Mouse (Mus musculus) kidney, adult 2 months (tissue): Measurements from ENCODE around the gene C4bp. TPM values are rescaled to one million over a fixed set of nuclear protein-coding genes. Genes with fewer than 3 reads are reported as not detected.
A peak's percentile ranks its signal among the peaks of the same experiment; 100 is the strongest.

Source experiments
- DNase-seq: peaks from one replicate; pipeline ENCODE4 v3.0.0; 2021
- H3K27ac ChIP-seq: fragments of 200-500 bp; 2 replicates; pipeline ENCODE4 v1.5.1; 2012; ENCODE audit warnings: low read depth, low read length, control low read depth, inconsistent platforms; ENCODE audit not compliant: insufficient read depth
- H3K27me3 ChIP-seq: fragments of 200-500 bp; replicated peaks from 2 replicates; pipeline ENCODE4 v1.6.1; 2012; ENCODE audit warnings: mild to moderate bottlenecking, moderate library complexity, low read length, inconsistent platforms; ENCODE audit not compliant: control insufficient read depth, insufficient read depth
- H3K36me3 ChIP-seq: fragments of 200-500 bp; 2 replicates; pipeline ENCODE4 v1.6.1; 2012; ENCODE audit warnings: mild to moderate bottlenecking, moderate library complexity, low read length, inconsistent platforms; ENCODE audit not compliant: control insufficient read depth, insufficient read depth
- H3K4me1 ChIP-seq: fragments of 200-500 bp; 2 replicates; pipeline ENCODE4 v1.6.1; 2011; ENCODE audit warnings: low read length; ENCODE audit not compliant: control insufficient read depth, insufficient read depth
- H3K4me3 ChIP-seq: fragments of 200-500 bp; 2 replicates; pipeline ENCODE4 v1.5.1; 2011; ENCODE audit warnings: mild to moderate bottlenecking, low read depth, low read length, control low read depth; ENCODE audit not compliant: insufficient read depth
- CTCF ChIP-seq: fragments of 200-500 bp; conservative IDR thresholded peaks from 2 replicates; pipeline ENCODE4 v1.5.1; 2011; ENCODE audit warnings: low read depth, mild to moderate bottlenecking, control low read depth, low read length, moderate library complexity, mixed read lengths; ENCODE audit not compliant: insufficient read depth, insufficient read length
- POLR2A ChIP-seq: fragments of 200-500 bp; IDR thresholded peaks from one replicate; pipeline ENCODE4 v1.6.1; 2011; ENCODE audit warnings: low read depth, low read length, control low read depth
- WGBS: fragments of 180-500 bp; shearing (Covaris S2); methylation state at CpG from one replicate; pipeline ENCODE4 v1.1.7; 2018; 5-methylcytosine and 5-hydroxymethylcytosine counted together
- polyA plus RNA-seq: library from polyadenylated mRNA; depleted of rRNA; stranded (reverse); fragments of >200 nt; gene quantifications from 2 replicates; pipeline ENCODE4 v1.2.3, GENCODE M21; 2012; rRNA removed

Gene C4bp
- polyA plus RNA-seq, 1 experiment, result 0.08 TPM

GRCm38 (mm10) chr1:130633316-130633715 is 28.1 kb downstream of the C4bp start:
- no peak for DNase-seq
- no peak overlapping the region for H3K27ac ChIP-seq
- H3K36me3 ChIP-seq, result no peaks in the 10 kb centered on the region
- H3K27me3 ChIP-seq, result no peaks in the 10 kb centered on the region
- 85% methylated on average over 8 of the region's 8 CpGs for WGBS
- no peaks in the 10 kb centered on the region for H3K4me1 ChIP-seq
- TF ChIP-seq CTCF (no peak), POLR2A (no peak)
- no peak overlapping the region for H3K4me3 ChIP-seq

- over 99% methylated on average over 2 of the region's 2 CpGs for WGBS
- Histone ChIP-seq H3K36me3 (no peaks in the 10 kb centered on the region), H3K27ac (no peak within 1 kb of the TSS), H3K4me1 (no peaks in the 10 kb centered on the region), H3K27me3 (no peaks in the 10 kb centered on the region), H3K4me3 (no peak within 1 kb of the TSS)
- TF ChIP-seq POLR2A (no peak), CTCF (no peak)
- DNase-seq, result no peak
Observed at GRCm38 (mm10) chr1:130629521-130629920, 31.9 kb downstream of the C4bp start, which contains the start of gene Zp3r. Gene Zp3r (minus strand): TSS chr1:130629621.

GRCm38 (mm10) chr1:130596291-130596690 is 65.1 kb downstream of the C4bp start:
- H3K4me1 ChIP-seq, result no peaks in the 10 kb centered on the region
- H3K27ac ChIP-seq, result no peak overlapping the region
- DNase-seq, result no peak
- H3K36me3 ChIP-seq, result no peaks in the 10 kb centered on the region
- 74% methylated on average over 2 of the region's 2 CpGs for WGBS
- H3K4me3 ChIP-seq, result no peak overlapping the region
- no peaks in the 10 kb centered on the region for H3K27me3 ChIP-seq
- no peak for TF ChIP-seq POLR2A
- no peak for TF ChIP-seq CTCF

- Histone ChIP-seq H3K4me3 (no peak overlapping the region), H3K27me3 (no peaks in the 10 kb centered on the region; the same call in 1 of the 2 replicates), H3K36me3 (no peaks in the 10 kb centered on the region), H3K4me1 (no peaks in the 10 kb centered on the region), H3K27ac (no peak overlapping the region)
- 41% methylated on average over 9 of the region's 9 CpGs for WGBS
- DNase-seq, result peak; percentile 35
- no peak for TF ChIP-seq CTCF
- TF ChIP-seq POLR2A, result no peak
Observed at GRCm38 (mm10) chr1:130588659-130589058, 72.8 kb downstream of the C4bp start.

Other genes starting within 250 kb of the C4bp start
- not detected in 2 replicates for gene Cd55b, start 238.6 kb downstream of the C4bp start, polyA plus RNA-seq
- gene Cd55, start 198.9 kb downstream of the C4bp start, polyA plus RNA-seq, result 5.7 and 8.5 TPM in 2 replicates
- gene Zp3r, start 32.0 kb downstream of the C4bp start, polyA plus RNA-seq, result 0.10 TPM in 1 of 2 replicates, not detected in the other
- not detected in 2 replicates for gene Gm29427, start 54.2 kb upstream of the C4bp start, polyA plus RNA-seq
- gene Yod1, start 55.7 kb upstream of the C4bp start, polyA plus RNA-seq, result 1.2 and 1.3 TPM in 2 replicates
- 7.8 and 9.2 TPM in 2 replicates for gene Pfkfb2, start 67.6 kb upstream of the C4bp start, polyA plus RNA-seq
- gene AA986860, start 70.3 kb upstream of the C4bp start, polyA plus RNA-seq, result 8.8 and 9.8 TPM in 2 replicates
- 4.0 and 4.2 TPM in 2 replicates for gene Fcamr, start 139.3 kb upstream of the C4bp start, polyA plus RNA-seq
- gene Pigr, start 165.1 kb upstream of the C4bp start, polyA plus RNA-seq, result 16.9 and 26.4 TPM in 2 replicates
- 5.3 and 16.2 TPM in 2 replicates for gene Fcmr, start 204.0 kb upstream of the C4bp start, polyA plus RNA-seq
- 0.06 TPM in 1 of 2 replicates, not detected in the other for gene Il24, start 225.8 kb upstream of the C4bp start, polyA plus RNA-seq
- not detected in 2 replicates for gene Il20, start 249.8 kb upstream of the C4bp start, polyA plus RNA-seq